Mouse (Mus musculus) splenic B cell, adult 2 months (primary cell): Measurements from ENCODE around the gene Znrf3.

Source experiments
- DNase-seq: peaks from one replicate; pipeline ENCODE4 v3.0.0-alpha.2; 2011; ENCODE audit warnings: low read depth, low spot score
- H3K27me3 ChIP-seq: 2 replicates; pipeline ENCODE4 v1.6.1; 2012; ENCODE audit warnings: mild to moderate bottlenecking, low read length, moderate library complexity, mixed read lengths; ENCODE audit not compliant: control insufficient read depth, poor library complexity, insufficient read depth, severe bottlenecking
- H3K36me3 ChIP-seq: 2 replicates; pipeline ENCODE4 v1.6.1; 2012; ENCODE audit warnings: mild to moderate bottlenecking, low read length, moderate library complexity, mixed read lengths; ENCODE audit not compliant: control insufficient read depth, poor library complexity, insufficient read depth, severe bottlenecking

Gene Znrf3

DNA sequence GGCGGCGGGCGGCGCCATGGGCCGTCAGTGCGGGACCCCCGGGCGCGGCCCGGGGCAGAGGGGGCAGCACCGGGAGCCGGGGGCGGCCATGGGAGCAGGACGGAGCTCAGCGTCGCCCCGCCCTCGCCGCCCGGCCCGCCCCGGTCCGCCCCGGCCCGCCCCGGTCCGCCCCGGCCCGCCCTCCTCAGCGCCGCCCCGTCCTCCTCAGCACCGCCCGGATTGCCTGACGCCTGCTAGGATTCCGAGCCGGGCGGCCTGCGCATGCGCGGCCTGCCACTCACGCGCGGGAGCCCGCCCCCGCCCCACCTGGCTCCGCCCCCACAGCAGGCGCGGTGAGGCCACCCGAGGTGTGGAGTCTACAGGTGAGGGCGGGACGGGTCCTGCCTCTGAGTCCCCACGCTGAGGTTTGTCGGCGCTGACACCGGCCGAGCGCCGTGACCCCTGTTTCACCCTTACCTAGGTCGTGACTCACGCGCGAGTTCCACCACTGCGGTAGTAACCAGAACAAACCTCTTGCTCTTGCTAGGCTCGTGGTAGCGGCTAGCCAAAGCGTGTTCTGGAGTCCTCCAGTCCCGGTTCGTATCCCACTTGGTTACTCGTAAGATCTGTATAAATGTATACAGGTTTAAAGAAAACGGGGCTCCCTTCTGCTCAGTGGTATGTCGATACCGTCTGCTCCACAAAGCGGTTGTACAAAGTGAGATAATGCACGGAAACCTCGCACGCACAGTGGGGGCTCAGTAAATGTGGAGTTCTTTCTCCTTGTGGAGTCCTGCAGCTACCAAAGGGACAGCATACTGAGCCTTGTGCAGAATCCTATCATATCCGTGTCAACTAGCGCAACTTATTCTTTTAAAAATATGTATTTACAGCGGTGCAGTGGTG, 182.9 kb downstream of the Znrf3 start, which contains the start of gene Kremen1:
TSS of gene Kremen1 (minus strand) at position 51 of the 885 bp plus-strand sequence.
- DNase-seq = peak; percentile 96
- peaks cover 1% of the 10 kb centered on the region; the same call in 1 of the 2 replicates for H3K27me3 ChIP-seq
- no peaks in the 10 kb centered on the region for H3K36me3 ChIP-seq

DNA sequence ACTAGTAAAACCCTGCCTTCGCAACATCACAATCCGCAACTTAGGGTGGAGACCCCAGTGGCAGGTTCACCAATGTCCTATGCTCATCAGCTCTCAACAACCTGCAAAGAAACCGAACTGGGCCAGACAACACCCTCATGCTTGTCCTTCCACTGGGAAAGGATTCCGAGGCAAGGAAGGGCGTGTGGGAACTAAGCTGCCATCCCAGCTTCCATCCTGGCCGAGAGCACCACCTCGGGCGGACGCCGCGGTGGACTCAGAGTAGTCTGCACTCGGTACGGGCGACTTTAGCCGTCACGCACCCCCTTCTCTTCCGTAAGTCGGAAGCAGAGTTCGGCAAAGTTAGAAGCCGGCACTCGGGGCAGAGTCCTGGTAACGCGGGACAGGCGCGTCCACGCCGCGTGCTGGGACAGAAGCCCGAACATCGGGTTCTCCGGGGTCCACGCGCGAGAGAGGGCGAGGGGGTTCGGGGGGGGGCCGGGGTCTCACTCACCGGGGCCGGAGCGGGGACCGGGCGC, 183.6 kb downstream of the Znrf3 start:
- peak; percentile 52 for DNase-seq
- H3K27me3 ChIP-seq = peaks cover 1% of the 10 kb centered on the region; the same call in 1 of the 2 replicates
- H3K36me3 ChIP-seq = no peaks in the 10 kb centered on the region

DNA sequence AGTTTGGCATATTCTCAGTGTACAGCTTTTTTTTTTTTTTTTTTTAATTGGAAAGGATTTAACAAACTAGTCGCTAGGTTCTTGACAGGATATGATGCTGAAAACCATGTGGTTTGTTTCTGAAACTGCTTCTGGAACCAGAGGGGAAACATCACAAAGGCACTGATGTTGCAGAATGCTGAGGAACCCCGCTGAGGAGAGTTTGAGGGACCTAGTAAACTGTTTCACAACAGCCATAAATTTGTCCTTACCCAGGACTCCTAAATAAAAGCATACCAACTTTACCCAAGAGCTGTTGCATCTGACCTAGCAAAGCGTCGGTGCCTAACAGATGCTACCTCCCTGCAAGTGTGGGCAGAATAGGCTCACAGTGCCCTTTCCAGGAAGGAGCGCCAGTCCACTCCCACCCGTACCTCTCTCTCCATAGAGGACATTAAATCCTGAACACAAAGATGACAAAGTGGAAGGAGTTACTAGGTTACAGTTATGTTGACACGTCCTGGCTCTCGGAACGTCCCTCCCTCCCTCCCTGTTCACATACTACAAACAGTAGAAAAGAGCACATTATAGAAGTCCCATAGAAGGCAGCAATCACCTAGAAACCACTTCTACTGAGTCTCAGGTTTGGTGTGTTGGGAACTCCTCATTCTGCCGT, 184.6 kb downstream of the Znrf3 start:
- Histone ChIP-seq H3K36me3 (no peaks in the 10 kb centered on the region), H3K27me3 (peaks cover 1% of the 10 kb centered on the region; the same call in 1 of the 2 replicates)
- DNase-seq = peak; percentile 44

DNA sequence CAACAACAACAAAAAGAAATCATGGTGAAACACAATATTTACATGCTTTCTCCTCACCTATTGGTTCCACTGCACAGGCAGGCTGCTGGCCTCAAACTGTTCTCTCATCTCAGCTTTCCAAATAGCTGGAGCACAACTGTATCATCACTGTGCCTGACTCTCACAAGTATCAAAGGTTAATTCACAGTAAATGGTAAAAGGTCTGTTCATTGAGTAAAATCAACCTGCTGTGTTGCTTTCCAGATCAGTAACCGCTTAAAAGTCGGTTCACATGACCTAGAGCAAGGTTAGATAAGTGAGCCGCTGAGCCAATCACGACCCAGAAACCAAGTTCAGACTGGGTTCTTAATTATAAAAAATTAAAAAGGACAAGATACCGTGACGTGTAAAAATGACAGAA, 186.6 kb downstream of the Znrf3 start:
- no peak for DNase-seq
- Histone ChIP-seq H3K36me3 (no peaks in the 10 kb centered on the region), H3K27me3 (peaks cover 1% of the 10 kb centered on the region; the same call in 1 of the 2 replicates)

DNA sequence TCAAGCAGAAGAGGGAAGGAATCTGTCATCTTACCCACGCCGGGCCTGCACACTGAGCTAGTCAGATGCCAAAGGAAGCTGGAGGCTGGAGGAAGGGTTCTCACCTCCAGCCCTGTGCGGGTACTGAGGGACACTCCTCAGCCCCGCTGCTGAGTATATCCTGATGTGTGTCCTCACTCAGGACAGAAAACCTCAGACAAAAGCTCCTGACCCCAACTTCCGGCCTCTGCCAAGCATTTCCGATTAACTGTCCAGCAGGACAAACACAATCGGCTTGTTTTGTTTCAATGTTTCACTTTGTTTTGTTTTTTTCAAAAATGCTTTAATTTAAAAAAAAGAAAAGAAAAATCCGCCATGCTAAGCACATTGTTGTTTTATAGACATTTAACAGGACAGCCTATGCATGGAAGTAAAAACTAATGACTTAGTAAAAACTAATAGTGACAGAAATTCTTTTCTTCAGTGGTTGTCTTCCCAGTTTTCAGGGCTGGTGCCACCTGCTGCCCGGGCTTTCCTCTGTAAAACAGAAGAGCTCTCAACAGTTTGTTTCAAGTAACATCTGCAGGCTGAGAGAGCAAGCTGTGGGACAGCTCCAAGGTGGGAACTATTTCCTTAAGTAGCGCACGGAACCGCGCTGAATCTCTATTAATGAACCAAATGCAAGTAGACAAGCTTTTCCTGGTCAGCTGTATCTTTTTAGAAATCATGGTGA, 187.3 kb downstream of the Znrf3 start:
- DNase-seq = no peak
- Histone ChIP-seq H3K36me3 (no peaks in the 10 kb centered on the region), H3K27me3 (peaks cover 1% of the 10 kb centered on the region; the same call in 1 of the 2 replicates)

DNA sequence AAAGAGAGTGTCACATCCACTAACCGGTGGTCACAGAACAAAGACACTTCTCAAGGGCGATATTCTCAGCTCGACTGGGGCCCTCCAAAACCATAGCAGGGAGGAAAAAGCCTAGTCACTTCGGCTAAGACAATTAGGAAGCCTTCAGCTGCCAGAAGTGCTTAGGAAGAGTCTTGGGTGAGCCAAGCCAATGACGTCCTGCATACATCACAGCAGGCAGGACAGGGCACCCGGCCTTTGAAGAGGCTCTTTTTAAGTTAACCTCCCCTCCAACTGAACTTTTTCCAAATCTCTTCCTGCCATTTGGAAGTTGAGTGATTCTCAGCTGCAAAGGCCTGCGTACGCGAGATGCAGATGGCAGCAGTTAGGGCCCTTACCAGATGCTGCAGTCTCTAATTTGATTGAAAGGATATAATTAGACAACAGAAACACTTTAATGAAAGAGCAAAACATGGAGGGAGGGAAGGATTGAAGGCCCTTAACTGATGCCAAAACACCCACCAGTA, 189.1 kb downstream of the Znrf3 start:
- DNase-seq = no peak

DNA sequence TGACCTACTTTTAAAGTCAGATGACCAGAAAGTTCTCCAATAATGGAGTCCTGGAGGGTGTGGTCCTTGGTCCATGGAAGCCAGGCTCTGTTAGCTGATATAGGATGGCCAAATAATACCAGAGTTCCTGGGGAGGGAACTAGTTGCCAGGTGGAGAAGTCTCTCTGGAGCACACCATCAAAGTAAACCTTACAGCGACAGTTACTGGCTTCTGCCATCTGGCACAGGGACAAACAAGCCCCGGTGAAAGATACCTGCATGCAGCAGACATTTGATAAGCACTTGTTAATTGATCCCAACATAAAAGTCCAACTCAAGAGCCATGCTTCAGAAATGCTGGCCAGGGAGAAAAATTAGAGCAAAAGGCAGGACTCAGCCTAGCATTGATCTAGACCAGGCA, 190.6 kb downstream of the Znrf3 start:
- DNase-seq = no peak
- Histone ChIP-seq H3K27me3 (no peaks in the 10 kb centered on the region), H3K36me3 (no peaks in the 10 kb centered on the region)

More for the DNA sequence above, 189.1 kb downstream of the Znrf3 start:
- no peaks in the 10 kb centered on the region for H3K36me3 ChIP-seq
- peaks cover 1% of the 10 kb centered on the region; the same call in 1 of the 2 replicates for H3K27me3 ChIP-seq

DNA sequence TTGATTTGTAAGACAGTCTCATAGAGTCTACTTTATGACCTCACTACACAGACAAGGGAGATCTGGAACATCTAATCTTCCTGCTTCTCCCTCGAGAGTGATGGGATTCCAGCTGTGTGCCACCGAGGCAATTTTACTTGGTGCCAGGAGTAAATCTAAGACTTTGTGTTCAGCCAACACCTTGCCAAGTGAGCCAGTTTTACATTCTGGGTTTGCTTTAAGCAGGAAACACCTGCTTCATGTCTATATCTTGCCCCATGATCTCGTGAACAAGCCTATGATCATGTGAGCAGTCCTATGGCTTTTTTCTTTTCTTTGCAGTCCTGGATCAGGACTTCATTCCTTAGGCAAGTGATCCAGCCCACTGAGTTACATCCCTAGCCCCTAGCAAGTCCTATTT, 191.1 kb downstream of the Znrf3 start:
- no peak for DNase-seq
- Histone ChIP-seq H3K27me3 (no peaks in the 10 kb centered on the region), H3K36me3 (no peaks in the 10 kb centered on the region)

DNA sequence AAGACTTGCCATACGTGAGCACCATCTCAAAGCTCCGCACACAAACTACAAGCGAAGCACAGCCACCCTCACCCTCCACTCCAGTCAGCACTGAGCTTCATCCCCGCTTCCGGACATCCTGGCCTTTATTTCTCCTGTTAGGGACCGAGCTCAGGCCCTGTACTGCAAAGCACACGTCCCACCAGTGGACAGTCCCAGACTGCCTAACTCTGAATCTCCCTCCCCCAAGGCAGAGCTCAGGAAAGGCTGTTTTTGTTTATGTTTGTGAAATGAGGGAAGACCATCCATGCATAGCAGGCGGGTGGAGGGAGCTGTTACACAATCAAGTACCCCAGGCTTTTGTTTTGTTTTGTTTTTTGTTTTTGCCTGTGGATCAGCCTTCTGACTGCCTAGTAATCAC, 191.9 kb downstream of the Znrf3 start:
- DNase-seq = no peak
- H3K36me3 ChIP-seq = no peaks in the 10 kb centered on the region
- no peaks in the 10 kb centered on the region for H3K27me3 ChIP-seq

DNA sequence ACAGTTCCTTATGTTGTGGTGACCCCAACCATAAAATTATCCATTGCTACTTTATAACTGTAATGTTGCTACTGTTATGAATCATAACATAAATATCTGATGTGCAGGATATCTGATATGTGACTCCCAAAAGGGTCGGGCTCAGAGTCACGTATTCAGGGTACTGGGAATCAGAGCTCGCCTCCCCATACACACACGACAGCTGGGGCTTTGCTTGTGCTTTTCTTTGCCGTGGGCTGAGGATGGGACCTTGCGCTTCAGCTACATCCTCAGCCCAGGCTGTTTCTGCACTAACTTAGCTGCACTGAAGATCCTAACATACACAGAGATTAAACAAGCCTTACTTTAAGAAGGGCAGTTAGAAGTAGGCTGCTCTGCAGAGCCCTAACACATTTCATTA, 193.5 kb downstream of the Znrf3 start:
- Histone ChIP-seq H3K27me3 (no peaks in the 10 kb centered on the region), H3K36me3 (no peaks in the 10 kb centered on the region)
- no peak for DNase-seq

DNA sequence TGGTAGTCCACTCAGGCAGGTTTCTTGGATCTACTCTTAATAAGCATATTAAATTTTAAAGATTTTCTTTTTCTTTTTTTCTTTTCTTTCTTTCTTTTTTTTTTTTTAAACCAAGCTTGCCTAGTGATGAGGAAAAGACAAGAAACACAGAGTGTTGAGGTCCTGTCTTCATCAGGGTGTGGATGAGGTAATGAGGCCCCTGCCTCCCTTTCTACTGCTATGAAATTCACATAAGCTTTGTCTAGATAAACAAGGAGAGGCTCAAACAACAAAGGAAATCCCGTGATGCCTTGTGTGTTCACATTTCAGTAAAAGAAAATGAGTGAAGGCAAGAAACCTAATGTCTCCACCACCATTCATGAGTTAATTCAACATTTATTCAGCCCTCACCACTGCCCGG, 196.4 kb downstream of the Znrf3 start:
- Histone ChIP-seq H3K27me3 (no peaks in the 10 kb centered on the region), H3K36me3 (no peaks in the 10 kb centered on the region)
- no peak for DNase-seq

DNA sequence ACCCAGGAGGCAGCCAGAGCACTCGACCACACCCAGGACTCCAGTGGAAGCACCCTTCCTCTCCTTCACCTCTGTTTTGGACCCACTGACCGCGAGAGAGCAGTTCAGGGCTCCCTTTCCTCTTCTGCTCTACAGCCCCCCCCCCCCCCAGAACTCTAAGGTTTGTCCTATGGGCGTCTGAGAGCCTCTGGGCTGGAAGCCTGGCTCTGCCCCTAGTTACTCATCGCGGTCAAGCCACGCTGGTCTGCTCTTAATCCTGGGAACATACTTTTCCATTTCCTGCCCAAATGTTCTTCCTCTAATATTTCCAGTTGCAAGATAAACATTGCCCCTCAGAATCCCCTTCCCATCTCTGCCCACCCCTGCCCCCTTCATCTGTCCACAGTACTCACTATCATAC, 199.2 kb downstream of the Znrf3 start:
- Histone ChIP-seq H3K27me3 (no peaks in the 10 kb centered on the region), H3K36me3 (no peaks in the 10 kb centered on the region; the same call in 1 of the 2 replicates)
- DNase-seq = no peak

DNA sequence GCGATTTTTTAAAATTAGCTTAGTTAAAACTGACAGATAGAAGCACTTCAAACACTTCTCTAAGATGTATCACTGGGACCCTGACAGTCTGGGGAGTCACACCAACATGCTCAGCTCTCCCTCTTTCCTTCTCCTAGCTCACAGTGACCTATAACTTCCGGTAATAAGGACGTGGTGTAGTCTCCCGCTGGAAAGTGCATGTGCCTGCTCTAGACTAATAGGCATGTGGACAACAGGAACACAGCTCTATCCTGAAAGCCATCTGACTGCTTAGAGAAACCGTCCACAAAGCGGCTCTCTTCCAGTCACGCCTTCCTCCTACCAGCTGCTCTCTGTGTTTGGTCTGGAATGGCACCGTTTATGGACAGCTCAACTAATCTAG, 199.9 kb downstream of the Znrf3 start:
- no peak for DNase-seq
- H3K36me3 ChIP-seq = no peaks in the 10 kb centered on the region; the same call in 1 of the 2 replicates
- no peaks in the 10 kb centered on the region for H3K27me3 ChIP-seq
